Mouse (Mus musculus) forebrain, embryonic 14.5 days (tissue): ENCODE measurements at regions not wholly inside any gene's neighbourhood (a gene's known extent, or its start where the extent isn't known, plus 50 kb on each side); places are given as distances from the start of the nearest gene placed in this dataset.

ENCODE experiments used
- ATAC-seq: fragments of 200-750 bp; cut with Nextera tagmentation; 2 replicates; pipeline ENCODE4 v1.8.0; 2017; ENCODE audit warnings: mild to moderate bottlenecking, moderate library complexity
- DNase-seq: peaks from one replicate; pipeline ENCODE4 v3.0.0-alpha.2; 2015; ENCODE audit warnings: low spot score
- H3K27ac ChIP-seq: fragments of 300-500 bp; sonication (generic); 2 replicates; pipeline ENCODE4 v1.5.1; 2014; ENCODE audit warnings: low read depth, mild to moderate bottlenecking, control low read depth, low read length, moderate library complexity
- H3K27me3 ChIP-seq: fragments of 300-500 bp; sonication (generic); replicated peaks from 2 replicates; pipeline ENCODE4 v1.6.1; 2014; ENCODE audit warnings: low read length, control low read depth, mixed read lengths; ENCODE audit not compliant: control insufficient read depth, insufficient read depth
- H3K36me3 ChIP-seq: fragments of 300-500 bp; sonication (generic); 2 replicates; pipeline ENCODE4 v1.6.1; 2014; ENCODE audit warnings: low read length, control low read depth; ENCODE audit not compliant: control insufficient read depth, insufficient read depth
- H3K4me1 ChIP-seq: fragments of 300-500 bp; sonication (generic); 2 replicates; pipeline ENCODE4 v1.6.1; 2014; ENCODE audit warnings: antibody characterized with exemption, low read length, control low read depth; ENCODE audit not compliant: control insufficient read depth, insufficient read depth
- H3K4me2 ChIP-seq: fragments of 300-500 bp; sonication (generic); 2 replicates; pipeline ENCODE4 v1.6.1; 2014; ENCODE audit warnings: mild to moderate bottlenecking, control low read depth, low read length
- H3K4me3 ChIP-seq: fragments of 300-500 bp; sonication (generic); 2 replicates; pipeline ENCODE4 v1.5.1; 2014; ENCODE audit warnings: low read depth, low read length, control low read depth
- H3K9ac ChIP-seq: fragments of 300-500 bp; sonication (generic); 2 replicates; pipeline ENCODE4 v1.6.1; 2014; ENCODE audit warnings: mild to moderate bottlenecking, low read length, control low read depth, moderate library complexity
- H3K9me3 ChIP-seq: fragments of 300-500 bp; sonication (generic); replicated peaks from 2 replicates; pipeline ENCODE4 v1.6.1; 2016; ENCODE audit warnings: low read length, control low read depth, mixed read lengths; ENCODE audit not compliant: control insufficient read depth
- WGBS: fragments of 180-500 bp; shearing (Covaris S2); extraction: QIAGEN DNeasy Blood & Tissue Kit; methylation state at CpG from one replicate; pipeline ENCODE4 v1.1.7; 2014; 5-methylcytosine and 5-hydroxymethylcytosine counted together

DNA sequence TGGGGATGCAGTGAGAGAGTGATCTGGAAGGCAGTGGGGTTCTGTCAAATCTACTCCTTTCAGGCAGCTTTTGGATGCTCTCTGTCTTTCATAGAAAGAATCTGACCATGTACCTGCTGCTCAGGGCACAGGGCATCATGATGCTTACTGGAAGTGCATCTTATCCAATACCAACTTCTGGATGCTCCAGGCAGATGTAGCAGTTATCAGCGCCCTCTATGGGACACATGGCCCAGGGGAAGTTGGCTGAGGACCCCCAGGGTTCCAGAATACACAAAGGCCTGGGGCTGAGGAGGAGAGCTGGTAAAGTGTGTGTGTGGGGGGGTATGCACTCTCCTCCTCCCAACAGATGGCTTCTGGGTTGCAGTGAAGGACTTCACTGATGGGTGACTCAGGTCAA, 162.1 kb upstream of the Zc3h12a start:
- Histone ChIP-seq H3K4me1 (peaks cover 17% of the 10 kb centered on the region), H3K36me3 (no peaks in the 10 kb centered on the region), H3K27me3 (0 out of 2 replicates have a peak, but pooled peaks cover 4% of the 10 kb centered on the region), H3K4me3 (no peak overlapping the region), H3K9me3 (no peaks in the 10 kb centered on the region), H3K9ac (no peak overlapping the region), H3K4me2 (no peak overlapping the region), H3K27ac (peak overlapping the region; percentile 76)
- no peak for ATAC-seq
- DNase-seq = no peak
- 40% methylated on average over 1 of the region's 1 CpGs for WGBS

DNA sequence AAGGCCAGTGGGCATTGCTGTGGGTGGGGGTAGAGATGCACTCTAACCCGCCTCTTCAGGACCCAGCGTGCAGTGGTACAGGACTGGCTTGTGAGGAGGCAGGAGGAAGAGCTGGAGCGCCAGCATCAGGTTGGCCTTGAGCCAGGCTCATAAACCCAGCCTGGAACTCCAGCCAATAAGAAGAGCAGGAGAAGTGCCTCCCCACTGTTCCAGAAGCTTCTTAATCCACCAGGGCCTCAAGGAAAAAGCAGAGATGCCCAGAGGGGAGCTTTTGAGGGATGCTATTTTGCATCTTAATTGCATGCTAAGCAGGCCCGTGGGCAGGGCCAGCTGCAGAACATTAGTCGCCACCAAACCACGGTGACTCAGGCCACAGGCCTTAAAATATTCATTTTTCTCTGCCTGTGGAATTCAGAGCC, 161.4 kb upstream of the Zc3h12a start:
- WGBS = 7% methylated on average over 6 of the region's 6 CpGs
- H3K9ac ChIP-seq = no peak overlapping the region
- H3K27me3 ChIP-seq = 0 out of 2 replicates have a peak, but pooled peaks cover 4% of the 10 kb centered on the region
- H3K9me3 ChIP-seq = no peaks in the 10 kb centered on the region
- H3K4me3 ChIP-seq = no peak overlapping the region
- ATAC-seq (peak; percentile 78), DNase-seq (peak; percentile 84)
- no peaks in the 10 kb centered on the region for H3K36me3 ChIP-seq
- H3K4me2 ChIP-seq = no peak overlapping the region
- peaks cover 17% of the 10 kb centered on the region for H3K4me1 ChIP-seq
- peak overlapping the region; percentile 76 for H3K27ac ChIP-seq

DNA sequence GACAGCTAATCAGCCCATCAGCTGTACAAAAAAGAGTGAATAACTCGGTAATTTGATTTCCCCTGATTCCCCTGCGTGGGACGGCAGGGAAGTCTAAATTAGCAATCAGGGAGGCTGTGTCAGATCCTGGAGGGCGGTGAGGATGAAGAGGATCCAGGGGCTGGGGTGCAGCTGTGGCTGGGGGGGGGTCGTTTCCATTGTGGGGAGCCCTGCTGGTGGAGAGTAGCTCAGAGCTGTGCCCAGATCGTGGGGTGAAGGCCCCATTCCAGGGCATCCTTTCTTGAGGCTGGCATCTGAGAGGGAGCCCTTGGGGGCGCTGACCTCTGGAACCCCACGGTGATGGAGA, 155.3 kb upstream of the Zc3h12a start:
- no peaks in the 10 kb centered on the region for H3K36me3 ChIP-seq
- no peak overlapping the region for H3K4me3 ChIP-seq
- H3K27ac ChIP-seq = peak overlapping the region; percentile 79; the same call in 1 of the 2 replicates
- peak overlapping the region; percentile 33; the same call in 1 of the 2 replicates for H3K9ac ChIP-seq
- no peaks in the 10 kb centered on the region for H3K27me3 ChIP-seq
- WGBS = 6% methylated on average over 7 of the region's 8 CpGs
- H3K9me3 ChIP-seq = no peaks in the 10 kb centered on the region
- ATAC-seq (no peak), DNase-seq (no peak)
- H3K4me2 ChIP-seq = peak overlapping the region; percentile 40
- H3K4me1 ChIP-seq = peaks cover 13% of the 10 kb centered on the region; the same call in 1 of the 2 replicates

DNA sequence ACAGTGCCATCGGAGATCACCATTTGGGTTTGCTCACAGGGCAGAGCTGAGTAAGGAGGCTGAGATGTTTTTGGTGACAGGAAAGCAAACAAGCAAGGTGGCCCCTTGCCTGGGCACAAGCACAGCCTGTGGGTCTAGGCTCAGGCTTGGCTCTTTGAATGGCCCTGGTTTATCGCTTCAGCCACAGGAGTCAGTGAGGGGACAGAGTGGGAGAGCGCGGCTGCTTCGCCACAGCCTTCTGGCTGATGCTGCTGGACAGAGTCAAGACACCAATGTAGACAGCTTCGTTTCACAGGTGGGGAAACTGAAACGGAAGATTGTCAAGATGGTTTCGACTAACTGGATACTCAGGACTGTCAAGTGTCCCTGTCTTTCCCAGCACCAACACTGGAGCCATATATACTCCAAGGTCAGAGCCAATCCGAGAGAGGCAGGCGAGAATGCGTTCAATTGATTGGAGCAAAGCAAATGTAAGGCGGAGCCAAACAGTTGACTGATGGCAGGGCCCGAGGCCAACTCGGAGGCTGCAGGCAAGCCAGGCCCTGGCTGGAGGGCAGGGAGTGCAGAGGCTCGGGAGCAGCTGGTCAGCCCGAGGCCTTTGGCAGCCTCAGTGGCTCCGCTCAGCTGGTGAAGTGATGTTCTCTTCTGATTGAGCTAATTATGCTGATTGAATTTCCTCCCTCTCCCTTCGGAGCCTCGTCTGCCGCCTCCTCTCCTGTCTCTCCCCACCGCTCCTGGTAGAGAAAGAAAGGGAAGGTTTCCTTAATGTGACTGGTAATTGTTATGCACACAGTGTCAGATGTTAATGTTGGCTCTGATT, 154.7 kb upstream of the Zc3h12a start:
- no peaks in the 10 kb centered on the region for H3K36me3 ChIP-seq
- H3K4me3 ChIP-seq = no peak overlapping the region
- H3K27ac ChIP-seq = peak overlapping the region; percentile 79; the same call in 1 of the 2 replicates
- WGBS = 14% methylated on average over 21 of the region's 21 CpGs
- H3K9ac ChIP-seq = peak overlapping the region; percentile 33; the same call in 1 of the 2 replicates
- peak; percentile 94 for ATAC-seq
- H3K4me2 ChIP-seq = peak overlapping the region; percentile 40
- H3K27me3 ChIP-seq = no peaks in the 10 kb centered on the region
- H3K4me1 ChIP-seq = peaks cover 13% of the 10 kb centered on the region; the same call in 1 of the 2 replicates
- DNase-seq = peak; percentile 94
- no peaks in the 10 kb centered on the region for H3K9me3 ChIP-seq

DNA sequence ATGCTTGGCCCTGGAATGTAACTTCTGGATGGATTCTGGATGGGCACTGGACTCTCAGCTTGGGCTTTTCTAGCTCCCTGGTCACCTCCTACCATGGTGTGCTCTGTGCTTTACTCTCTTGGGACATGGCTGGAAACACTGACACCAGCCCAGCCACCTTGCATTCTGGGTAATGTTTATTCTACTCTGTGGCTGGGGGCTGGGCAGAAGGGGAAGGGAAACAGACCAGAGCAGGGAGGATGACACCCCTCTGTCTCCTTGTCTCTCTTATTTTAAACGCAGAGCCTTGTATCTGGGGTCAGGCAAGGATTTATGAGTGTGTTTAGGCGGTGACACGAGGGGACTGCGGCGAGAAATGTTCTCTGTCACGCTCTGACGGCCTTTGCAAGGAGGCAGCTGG, 151.5 kb upstream of the Zc3h12a start:
- no peaks in the 10 kb centered on the region for H3K9me3 ChIP-seq
- H3K4me1 ChIP-seq = peaks cover 16% of the 10 kb centered on the region
- no peaks in the 10 kb centered on the region for H3K36me3 ChIP-seq
- ATAC-seq (no peak), DNase-seq (no peak)
- 0 out of 2 replicates have a peak, but pooled peaks cover 5% of the 10 kb centered on the region for H3K27me3 ChIP-seq
- no peak overlapping the region for H3K4me2 ChIP-seq
- H3K9ac ChIP-seq = no peak overlapping the region
- no peak overlapping the region for H3K27ac ChIP-seq
- no peak overlapping the region for H3K4me3 ChIP-seq
- 77% methylated on average over 7 of the region's 7 CpGs for WGBS

DNA sequence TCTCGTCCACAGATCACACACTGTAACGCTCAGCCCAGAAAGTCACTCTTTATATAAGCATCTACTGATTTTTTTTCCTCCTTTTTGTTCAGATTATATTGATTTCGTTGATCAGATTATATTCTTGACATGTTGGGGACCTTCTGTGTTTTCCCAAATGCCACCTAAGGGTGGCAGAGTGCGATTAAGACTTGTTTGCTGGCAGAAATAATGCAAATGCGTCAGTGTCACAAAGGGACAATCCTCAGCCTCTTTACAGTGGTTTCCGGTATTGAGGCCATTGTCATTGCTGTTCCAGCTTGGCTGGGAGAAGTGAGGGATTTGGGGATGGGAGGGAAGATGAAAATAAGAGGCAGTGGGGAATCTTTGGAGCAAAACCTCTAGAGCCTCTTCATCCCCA, 149.2 kb upstream of the Zc3h12a start:
- Histone ChIP-seq H3K9me3 (no peaks in the 10 kb centered on the region), H3K27ac (no peak overlapping the region), H3K4me3 (no peak overlapping the region), H3K4me2 (no peak overlapping the region), H3K27me3 (0 out of 2 replicates have a peak, but pooled peaks cover 5% of the 10 kb centered on the region), H3K9ac (no peak overlapping the region), H3K4me1 (peaks cover 6% of the 10 kb centered on the region), H3K36me3 (no peaks in the 10 kb centered on the region)
- ATAC-seq (no peak), DNase-seq (no peak)
- WGBS = 60% methylated on average over 6 of the region's 6 CpGs

DNA sequence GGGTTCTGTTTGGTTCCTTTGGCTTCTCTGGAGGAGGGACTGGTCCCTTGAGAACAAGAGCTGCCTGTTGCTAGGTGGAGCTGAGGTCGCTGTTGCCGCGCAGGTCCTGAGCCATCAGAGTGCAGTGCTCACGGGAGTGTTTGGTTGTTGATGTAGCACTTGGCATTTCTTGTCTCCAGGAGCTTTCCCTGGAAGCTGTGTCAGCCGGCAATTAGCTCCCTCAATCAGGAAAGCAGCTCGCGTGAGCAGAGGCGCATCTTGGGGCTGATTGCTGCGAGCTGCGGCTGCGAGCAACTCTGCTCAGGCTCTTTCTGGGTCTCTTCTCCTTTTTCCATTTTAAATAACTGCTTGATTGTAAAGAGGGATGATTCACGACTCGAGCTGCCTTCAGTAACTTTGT, 147.6 kb upstream of the Zc3h12a start:
- DNase-seq (peak; percentile 72), ATAC-seq (0 out of 2 replicates have a peak, but pooled peaks have one; percentile 42)
- peaks cover 2% of the 10 kb centered on the region; the same call in 1 of the 2 replicates for H3K4me1 ChIP-seq
- H3K36me3 ChIP-seq = no peaks in the 10 kb centered on the region
- H3K4me3 ChIP-seq = no peak overlapping the region
- H3K9me3 ChIP-seq = no peaks in the 10 kb centered on the region
- H3K27ac ChIP-seq = peak overlapping the region; percentile 46
- peak overlapping the region; percentile 4; the same call in 1 of the 2 replicates for H3K9ac ChIP-seq
- peak overlapping the region; percentile 27; the same call in 1 of the 2 replicates for H3K4me2 ChIP-seq
- WGBS = 2% methylated on average over 13 of the region's 13 CpGs
- H3K27me3 ChIP-seq = 0 out of 2 replicates have a peak, but pooled peaks cover 5% of the 10 kb centered on the region

DNA sequence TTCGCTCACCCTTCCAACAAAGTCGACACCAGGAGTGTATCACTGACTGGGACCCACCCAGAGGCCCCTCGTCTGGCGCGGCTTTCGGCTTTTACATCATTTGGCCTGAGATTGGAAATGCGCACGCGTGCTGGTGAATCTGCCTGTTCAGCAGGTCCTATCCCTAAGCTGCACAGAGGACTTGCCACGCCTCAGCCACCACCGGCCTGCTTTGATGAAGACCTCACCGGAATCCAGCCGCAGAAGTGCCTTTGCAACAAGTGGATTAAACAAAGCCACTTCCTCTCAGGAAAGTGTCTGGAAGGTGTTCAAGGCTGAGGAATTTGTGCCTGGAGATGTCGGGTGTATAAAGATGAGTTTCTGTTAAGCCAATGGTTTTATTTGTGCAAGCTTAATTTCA, 143.3 kb upstream of the Zc3h12a start:
- ATAC-seq (no peak), DNase-seq (no peak)
- no peaks in the 10 kb centered on the region for H3K27me3 ChIP-seq
- H3K9ac ChIP-seq = no peak overlapping the region
- no peak overlapping the region for H3K4me2 ChIP-seq
- H3K27ac ChIP-seq = no peak overlapping the region
- peaks cover 2% of the 10 kb centered on the region; the same call in 1 of the 2 replicates for H3K4me1 ChIP-seq
- H3K4me3 ChIP-seq = no peak overlapping the region
- H3K36me3 ChIP-seq = no peaks in the 10 kb centered on the region
- 65% methylated on average over 14 of the region's 14 CpGs for WGBS
- H3K9me3 ChIP-seq = no peaks in the 10 kb centered on the region

DNA sequence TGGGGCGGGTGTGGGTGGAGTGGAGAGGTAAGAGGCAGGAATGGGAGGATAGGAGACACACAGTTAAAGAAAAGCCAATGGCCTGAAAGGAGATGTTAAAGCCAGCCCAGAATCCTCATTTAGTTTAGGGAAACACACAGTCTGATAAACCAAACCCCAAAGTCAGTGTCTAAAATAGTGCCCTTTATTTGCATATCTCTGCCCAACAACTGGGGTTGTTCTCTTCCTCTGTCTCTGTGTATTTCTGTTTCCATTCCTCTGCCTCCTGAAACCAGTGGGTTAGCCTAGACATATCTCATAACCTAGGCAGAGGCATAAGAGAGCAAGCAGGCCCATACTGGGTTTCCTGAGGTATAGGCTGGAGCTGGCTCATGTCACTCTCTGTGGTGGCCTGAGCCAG, 138.6 kb upstream of the Zc3h12a start:
- Histone ChIP-seq H3K36me3 (no peaks in the 10 kb centered on the region), H3K4me3 (no peak overlapping the region), H3K27me3 (no peaks in the 10 kb centered on the region; the same call in 1 of the 2 replicates), H3K9me3 (no peaks in the 10 kb centered on the region), H3K4me1 (peaks cover 12% of the 10 kb centered on the region), H3K4me2 (no peak overlapping the region), H3K9ac (no peak overlapping the region), H3K27ac (no peak overlapping the region)
- DNase-seq = no peak
- no peak for ATAC-seq
- 89% methylated on average over 1 of the region's 1 CpGs for WGBS
